Mouse (Mus musculus) lung, embryonic 15.5 days (tissue): ENCODE measurements around the gene Stard8. TPM values are rescaled to one million over a fixed set of nuclear protein-coding genes. Genes with fewer than 3 reads are reported as not detected.

Experiments used
- ATAC-seq: fragments of 200-750 bp; cut with Nextera tagmentation; 2 replicates; pipeline ENCODE4 v1.8.0; 2017; ENCODE audit warnings: moderate number of reproducible peaks, borderline replicate concordance; ENCODE audit not compliant: low FRiP score, low TSS enrichment; ENCODE audit errors: extremely low read depth
- H3K27ac ChIP-seq: fragments of 300-500 bp; sonication (generic); 2 replicates; pipeline ENCODE4 v1.5.1; 2015; ENCODE audit warnings: moderate library complexity, mild to moderate bottlenecking, inconsistent platforms
- H3K27me3 ChIP-seq: fragments of 300-500 bp; sonication (generic); 2 replicates; pipeline ENCODE4 v1.6.1; 2015; ENCODE audit warnings: inconsistent platforms
- H3K36me3 ChIP-seq: fragments of 300-500 bp; sonication (generic); 2 replicates; pipeline ENCODE4 v1.6.1; 2015; ENCODE audit warnings: inconsistent platforms
- H3K4me1 ChIP-seq: fragments of 300-500 bp; sonication (generic); 2 replicates; pipeline ENCODE4 v1.6.1; 2015; ENCODE audit warnings: inconsistent platforms
- H3K4me2 ChIP-seq: fragments of 300-500 bp; sonication (generic); 2 replicates; pipeline ENCODE4 v1.6.1; 2015; ENCODE audit warnings: inconsistent platforms, mild to moderate bottlenecking, moderate library complexity
- H3K4me3 ChIP-seq: fragments of 300-500 bp; sonication (generic); 2 replicates; pipeline ENCODE4 v1.5.1; 2015; ENCODE audit warnings: mild to moderate bottlenecking, inconsistent platforms
- H3K9ac ChIP-seq: fragments of 300-500 bp; sonication (generic); 2 replicates; pipeline ENCODE4 v1.6.1; 2015; ENCODE audit warnings: inconsistent platforms
- H3K9me3 ChIP-seq: fragments of 300-500 bp; sonication (generic); 2 replicates; pipeline ENCODE4 v1.6.1; 2016; ENCODE audit warnings: inconsistent platforms
- WGBS: fragments of 180-500 bp; shearing (Covaris S2); methylation state at CpG from one replicate; pipeline ENCODE4 v1.1.7; 2015; 5-methylcytosine and 5-hydroxymethylcytosine counted together
- polyA plus RNA-seq: library from polyadenylated mRNA; unstranded; fragments of >200 nt; fragmentation: Nextera tagmentation; extraction: Ambion mirVana; gene quantifications from 2 replicates; pipeline ENCODE4 v1.2.1, GENCODE M21; 2015

Gene Stard8
- polyA plus RNA-seq, 1 experiment from 2014 or later, result 16.7 TPM

DNA sequence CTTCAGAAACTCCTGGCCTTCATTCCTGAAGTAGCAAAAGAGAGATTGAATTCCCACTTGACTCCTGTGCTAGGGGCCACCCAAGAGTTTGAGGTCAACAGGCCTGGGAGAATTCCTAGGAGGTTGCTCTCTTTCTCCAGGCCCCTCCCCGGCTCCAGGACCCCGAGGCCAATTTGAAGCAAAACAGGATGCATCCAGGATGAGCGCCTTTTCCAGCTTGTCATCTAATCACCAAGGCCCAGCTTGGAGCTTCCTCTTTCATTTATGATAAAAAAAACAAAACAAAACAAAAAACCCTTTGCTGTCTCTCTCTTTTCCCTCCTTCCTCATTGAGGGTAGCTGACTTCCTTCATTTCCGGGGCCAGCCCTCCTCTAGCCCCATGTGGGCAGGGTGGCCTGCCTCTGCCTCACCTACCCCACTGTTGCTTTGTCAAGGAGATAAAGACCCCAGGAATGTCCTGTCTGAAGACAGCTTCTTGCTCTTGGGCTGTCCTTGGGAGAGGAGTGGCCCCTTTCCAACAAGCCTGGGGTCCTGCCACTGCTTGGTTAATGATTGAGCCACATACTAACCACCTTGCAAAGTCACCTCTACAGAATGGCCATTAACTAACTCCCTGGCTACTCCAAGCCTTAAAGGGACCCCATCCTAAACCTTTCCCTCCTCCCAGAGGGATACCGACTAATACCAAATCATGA lies 43.5 kb downstream of the Stard8 start:
- H3K9ac ChIP-seq, result no peak overlapping the region
- WGBS, result 36% methylated on average over 5 of the region's 5 CpGs

DNA sequence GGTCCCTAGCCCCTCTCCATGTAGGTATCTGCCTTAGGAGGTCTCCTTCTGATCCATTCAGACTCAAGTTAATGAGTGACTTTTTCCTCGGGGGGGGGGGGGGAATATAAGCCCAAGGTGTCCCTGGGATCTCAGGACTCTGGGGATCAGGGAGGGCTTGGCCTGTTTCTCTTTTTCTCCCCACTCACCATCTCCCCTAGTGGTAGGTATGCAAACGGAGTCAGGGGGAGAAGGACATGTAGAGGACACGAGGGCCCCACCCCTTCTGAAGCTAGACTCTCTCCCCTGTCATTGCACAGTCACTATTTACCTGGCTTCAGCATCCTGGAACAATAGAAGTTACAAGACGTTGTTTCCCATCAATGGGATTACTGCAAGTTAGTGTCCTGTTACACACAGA lies 45.1 kb downstream of the Stard8 start:
- peaks cover 19% of the 10 kb centered on the region for H3K4me1 ChIP-seq
- H3K27ac ChIP-seq, result 0 out of 2 replicates have a peak overlapping the region, but pooled peaks have one; percentile 33
- H3K9me3 ChIP-seq, result no peaks in the 10 kb centered on the region
- 43% methylated on average over 4 of the region's 4 CpGs for WGBS
- no peak overlapping the region for H3K9ac ChIP-seq
- no peak for ATAC-seq
- no peaks in the 10 kb centered on the region for H3K36me3 ChIP-seq
- H3K4me2 ChIP-seq, result no peak overlapping the region
- peaks cover 23% of the 10 kb centered on the region for H3K27me3 ChIP-seq
- no peak overlapping the region for H3K4me3 ChIP-seq

More for the DNA sequence above, 43.5 kb downstream of the Stard8 start:
- ATAC-seq, result no peak
- H3K4me3 ChIP-seq, result no peak overlapping the region
- H3K27ac ChIP-seq, result peak overlapping the region; percentile 67
- H3K4me2 ChIP-seq, result no peak overlapping the region
- H3K27me3 ChIP-seq, result peaks cover 23% of the 10 kb centered on the region
- no peaks in the 10 kb centered on the region for H3K9me3 ChIP-seq
- no peaks in the 10 kb centered on the region for H3K36me3 ChIP-seq
- peaks cover 13% of the 10 kb centered on the region for H3K4me1 ChIP-seq

DNA sequence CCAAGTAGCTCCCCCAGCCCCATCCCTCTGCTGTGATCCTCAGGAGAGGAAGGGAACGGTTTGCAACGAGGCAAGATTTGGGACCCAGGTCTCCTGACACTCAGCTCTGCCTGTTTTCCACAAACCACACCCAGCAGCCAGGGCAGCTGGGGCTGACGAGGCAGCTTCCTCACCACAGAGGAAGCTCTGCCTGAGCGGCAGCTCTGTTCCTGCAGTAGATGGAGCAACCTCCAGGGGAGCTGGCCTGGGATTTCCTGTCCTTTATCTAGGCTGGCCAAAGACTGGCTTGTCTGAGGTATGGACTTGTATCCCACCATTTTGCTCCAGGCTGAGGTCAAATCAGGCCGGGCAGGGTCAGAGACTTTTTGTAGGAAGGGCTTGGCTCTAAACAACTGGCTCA lies 46.2 kb downstream of the Stard8 start:
- Histone ChIP-seq H3K4me1 (peaks cover 16% of the 10 kb centered on the region), H3K4me2 (no peak overlapping the region), H3K9me3 (no peaks in the 10 kb centered on the region), H3K9ac (no peak overlapping the region), H3K27me3 (peaks cover 14% of the 10 kb centered on the region), H3K36me3 (no peaks in the 10 kb centered on the region), H3K4me3 (no peak overlapping the region), H3K27ac (peak overlapping the region; percentile 33; the same call in 1 of the 2 replicates)
- 36% methylated on average over 5 of the region's 5 CpGs for WGBS
- ATAC-seq, result no peak

DNA sequence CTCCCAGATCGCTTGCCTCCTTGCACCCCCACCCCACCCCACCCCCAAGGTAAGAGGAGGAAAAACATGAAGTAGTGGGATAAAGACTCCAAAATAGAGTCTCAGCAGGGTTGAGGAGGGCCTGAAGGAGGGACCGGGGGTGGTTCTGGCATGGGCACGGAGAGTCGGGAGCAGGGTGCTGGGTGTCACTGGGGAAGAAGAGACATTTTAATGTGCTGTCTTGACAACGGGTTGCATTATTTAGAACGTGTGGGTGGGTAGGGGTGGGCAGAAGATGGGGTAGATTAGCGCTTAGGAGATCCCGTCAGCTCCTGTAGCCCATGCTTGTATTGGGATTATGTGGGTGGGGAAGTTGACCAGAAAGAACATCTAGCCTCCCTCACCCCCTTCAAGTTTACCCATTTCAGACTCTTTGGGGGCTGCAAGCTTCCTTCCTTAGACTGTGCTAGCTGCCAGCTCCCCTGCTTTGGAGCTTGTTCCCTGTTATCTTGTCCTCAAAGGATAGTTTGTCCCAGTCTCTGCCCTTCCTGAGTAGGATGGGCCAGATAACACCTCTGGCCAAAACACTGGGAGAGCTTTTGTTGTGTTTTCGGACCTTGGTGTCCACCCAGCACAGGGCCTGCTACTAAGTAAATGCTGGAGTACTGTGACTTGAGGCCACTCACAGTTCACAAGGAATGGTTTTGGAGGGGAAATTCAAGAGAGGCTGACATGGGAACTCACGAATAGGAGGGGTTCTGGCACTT lies 47.9 kb downstream of the Stard8 start:
- ATAC-seq, result no peak
- Histone ChIP-seq H3K9ac (no peak overlapping the region), H3K36me3 (no peaks in the 10 kb centered on the region), H3K27ac (0 out of 2 replicates have a peak overlapping the region, but pooled peaks have one; percentile 37), H3K27me3 (no peaks in the 10 kb centered on the region), H3K4me2 (no peak overlapping the region), H3K4me1 (peaks cover 15% of the 10 kb centered on the region), H3K4me3 (no peak overlapping the region), H3K9me3 (no peaks in the 10 kb centered on the region)
- WGBS, result 70% methylated on average over 10 of the region's 10 CpGs

DNA sequence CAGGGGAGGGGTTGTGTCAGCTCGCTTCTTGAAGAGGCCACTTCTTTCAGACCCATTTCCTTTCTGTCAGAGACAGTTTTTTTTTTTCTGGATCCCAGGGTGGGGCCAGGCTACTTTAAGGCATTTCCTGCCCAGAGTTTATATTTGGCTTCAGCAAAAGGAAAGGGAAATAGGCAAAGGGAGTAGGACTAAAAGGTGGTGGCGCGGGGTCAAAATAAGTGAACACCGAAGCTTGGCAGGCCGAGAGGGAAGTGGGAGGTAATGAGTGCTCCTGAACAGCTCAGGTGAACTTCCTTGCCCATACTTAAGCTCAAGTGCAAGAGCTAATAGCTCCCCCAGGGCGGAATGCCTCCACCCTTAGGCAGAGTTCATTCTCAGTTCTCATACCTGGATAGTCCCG lies 49.2 kb downstream of the Stard8 start:
- ATAC-seq, result peak; percentile 47
- H3K27me3 ChIP-seq, result no peaks in the 10 kb centered on the region
- H3K4me2 ChIP-seq, result no peak overlapping the region
- peak overlapping the region; percentile 37; the same call in 1 of the 2 replicates for H3K27ac ChIP-seq
- no peak overlapping the region for H3K4me3 ChIP-seq
- no peaks in the 10 kb centered on the region for H3K9me3 ChIP-seq
- peaks cover 6% of the 10 kb centered on the region for H3K4me1 ChIP-seq
- no peaks in the 10 kb centered on the region for H3K36me3 ChIP-seq
- H3K9ac ChIP-seq, result no peak overlapping the region
- 44% methylated on average over 7 of the region's 7 CpGs for WGBS

DNA sequence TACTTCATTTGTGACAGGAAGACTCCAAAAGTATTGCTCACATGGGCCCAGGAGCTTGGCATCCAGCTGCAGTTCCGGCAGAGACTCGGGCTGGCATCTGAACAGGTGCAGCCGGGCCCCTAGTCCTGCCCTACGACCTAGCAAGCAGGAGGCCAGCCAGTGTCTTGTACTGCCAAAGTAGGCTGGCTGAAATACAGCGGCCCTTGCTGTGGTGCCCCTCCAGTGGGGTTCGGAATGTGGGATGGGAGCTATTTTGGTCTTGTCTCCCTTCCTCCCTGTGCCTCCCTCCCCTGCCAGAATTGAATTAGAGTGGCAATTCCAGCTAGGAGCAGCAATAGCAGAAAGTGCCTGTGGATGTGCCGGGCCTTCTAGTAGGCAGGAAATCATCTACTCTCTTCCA lies 51.5 kb downstream of the Stard8 start:
- peaks cover 6% of the 10 kb centered on the region for H3K4me1 ChIP-seq
- no peaks in the 10 kb centered on the region for H3K9me3 ChIP-seq
- no peak for ATAC-seq
- no peaks in the 10 kb centered on the region for H3K27me3 ChIP-seq
- H3K36me3 ChIP-seq, result no peaks in the 10 kb centered on the region
- H3K4me2 ChIP-seq, result no peak overlapping the region
- H3K4me3 ChIP-seq, result no peak overlapping the region
- no peak overlapping the region for H3K27ac ChIP-seq
- no peak overlapping the region for H3K9ac ChIP-seq
- 71% methylated on average over 7 of the region's 7 CpGs for WGBS

DNA sequence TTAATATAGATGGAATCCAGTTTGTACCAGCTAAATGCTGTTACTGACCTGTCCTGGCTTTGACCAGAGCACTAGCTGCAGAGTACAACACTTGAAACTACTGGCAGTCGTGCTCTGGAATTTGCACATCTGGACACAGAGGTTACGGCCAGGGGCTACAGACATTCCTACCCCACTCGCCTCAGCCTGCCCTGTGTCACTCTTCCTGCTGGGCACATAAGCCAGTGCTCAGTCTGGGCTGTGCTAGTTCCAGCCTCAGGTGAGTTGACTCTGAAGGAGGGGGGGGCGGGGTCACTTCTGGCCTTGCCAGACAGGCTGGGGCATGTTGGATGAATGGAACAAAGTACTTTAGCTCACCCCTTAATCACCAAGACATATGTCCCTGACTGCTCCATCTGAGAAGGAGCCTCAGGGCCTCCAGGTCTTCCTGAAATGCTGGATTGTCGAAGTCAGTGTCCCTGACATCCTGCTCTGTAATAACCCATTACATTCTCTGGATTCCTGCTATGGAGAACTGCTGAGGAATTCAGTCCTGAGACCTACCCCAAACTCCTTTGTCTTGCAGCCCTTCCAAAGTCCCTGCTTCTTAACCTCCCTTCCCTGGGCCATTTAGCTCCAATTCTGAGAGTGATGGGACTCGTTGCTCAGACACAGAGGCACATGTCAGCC lies 54.9 kb downstream of the Stard8 start:
- ATAC-seq, result no peak
- Histone ChIP-seq H3K36me3 (no peaks in the 10 kb centered on the region), H3K4me3 (no peak overlapping the region), H3K9me3 (no peaks in the 10 kb centered on the region), H3K9ac (no peak overlapping the region), H3K27me3 (no peaks in the 10 kb centered on the region), H3K4me1 (no peaks in the 10 kb centered on the region), H3K4me2 (no peak overlapping the region), H3K27ac (no peak overlapping the region)
- WGBS, result 53% methylated on average over 6 of the region's 6 CpGs

DNA sequence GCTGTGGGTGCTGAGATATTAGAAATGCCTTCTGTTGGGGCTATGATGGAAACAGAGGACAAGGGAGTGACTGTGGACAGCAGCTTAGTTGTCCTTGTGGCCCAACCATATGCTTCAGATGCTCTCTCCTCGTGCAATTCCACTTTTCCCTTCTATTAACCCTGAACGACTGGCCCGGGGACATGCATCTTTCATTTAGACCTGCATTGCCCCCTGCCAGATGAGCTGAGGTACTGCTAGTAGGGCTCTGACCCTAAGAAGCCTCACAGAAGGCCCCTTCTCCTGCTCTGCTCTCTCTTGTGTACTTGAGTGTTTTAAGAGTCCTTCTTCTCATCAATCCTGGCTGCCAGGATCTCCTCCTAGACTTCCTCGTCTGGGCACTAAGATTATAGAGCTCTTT lies 56.1 kb downstream of the Stard8 start:
- H3K9ac ChIP-seq, result no peak overlapping the region
- no peak overlapping the region for H3K27ac ChIP-seq
- H3K4me1 ChIP-seq, result no peaks in the 10 kb centered on the region
- H3K9me3 ChIP-seq, result no peaks in the 10 kb centered on the region
- no peaks in the 10 kb centered on the region for H3K27me3 ChIP-seq
- H3K4me2 ChIP-seq, result no peak overlapping the region
- 19% methylated on average over 4 of the region's 4 CpGs for WGBS
- no peaks in the 10 kb centered on the region for H3K36me3 ChIP-seq
- no peak for ATAC-seq
- no peak overlapping the region for H3K4me3 ChIP-seq

DNA sequence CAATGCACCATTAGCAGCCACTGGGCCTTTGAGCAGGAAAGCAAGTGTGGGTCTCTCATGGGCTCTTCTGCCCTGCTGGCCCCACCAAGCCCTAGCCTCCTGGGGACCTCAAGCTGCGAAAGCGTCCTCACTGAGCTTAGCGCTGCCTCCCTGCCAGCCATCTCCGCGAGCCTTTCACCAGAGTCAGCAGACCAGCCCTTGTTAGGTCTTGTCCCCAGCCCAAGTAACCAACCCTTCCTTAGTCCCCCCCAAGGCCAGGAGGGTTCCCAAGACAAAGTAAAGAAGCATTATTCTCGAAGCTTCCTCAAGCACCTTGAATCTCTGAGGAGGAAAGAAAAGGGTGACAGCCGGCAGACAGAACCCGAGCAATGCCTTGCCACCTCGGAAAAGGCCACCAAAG lies 62.5 kb downstream of the Stard8 start:
- H3K36me3 ChIP-seq, result no peaks in the 10 kb centered on the region
- H3K4me3 ChIP-seq, result no peak overlapping the region
- WGBS, result 86% methylated on average over 9 of the region's 9 CpGs
- no peak overlapping the region for H3K9ac ChIP-seq
- no peak overlapping the region for H3K27ac ChIP-seq
- no peak overlapping the region for H3K4me2 ChIP-seq
- ATAC-seq, result no peak
- H3K27me3 ChIP-seq, result 0 out of 2 replicates have a peak, but pooled peaks cover 3% of the 10 kb centered on the region
- H3K9me3 ChIP-seq, result no peaks in the 10 kb centered on the region
- H3K4me1 ChIP-seq, result no peaks in the 10 kb centered on the region

DNA sequence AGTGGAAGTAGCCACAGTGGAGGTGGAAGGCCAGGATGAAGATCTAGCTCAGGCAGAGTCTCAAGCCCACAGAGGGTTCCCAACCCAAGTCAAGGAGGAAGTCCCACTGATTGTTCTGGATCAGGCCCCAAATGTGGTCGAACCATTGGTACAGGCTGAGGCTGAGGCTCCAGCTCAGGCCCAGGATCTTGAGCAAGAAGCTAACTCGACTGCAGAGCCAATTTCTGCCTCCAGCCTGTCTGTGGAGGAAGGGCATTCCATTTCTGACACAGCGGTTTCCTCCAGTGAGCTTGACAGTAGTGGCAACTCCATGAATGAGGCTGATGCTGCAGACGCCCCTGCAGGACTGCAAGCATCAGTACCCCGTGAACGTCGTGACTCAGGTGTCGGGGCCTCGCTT lies 63.5 kb downstream of the Stard8 start:
- 80% methylated on average over 9 of the region's 9 CpGs for WGBS
- no peak overlapping the region for H3K9ac ChIP-seq

DNA sequence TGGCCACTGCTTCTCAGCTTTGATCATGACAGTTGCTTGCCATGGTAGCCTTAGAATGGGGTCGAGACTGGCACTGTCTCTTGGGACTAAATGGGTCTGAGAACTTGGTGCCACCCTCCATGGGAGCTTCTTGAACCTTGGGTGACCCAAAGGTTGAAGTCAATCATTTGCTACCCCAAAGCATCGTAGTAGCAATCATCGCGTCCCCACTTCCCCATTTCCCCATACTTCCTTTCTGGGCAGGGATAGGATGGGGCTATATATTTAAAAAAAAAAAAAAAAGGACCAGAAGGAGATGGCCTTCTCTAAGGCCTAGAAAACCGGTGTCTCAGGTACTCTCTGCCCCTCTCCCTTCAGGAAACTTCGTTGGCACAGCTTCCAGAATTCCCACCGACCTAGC lies 64.2 kb downstream of the Stard8 start:
- no peak overlapping the region for H3K4me3 ChIP-seq
- no peaks in the 10 kb centered on the region for H3K4me1 ChIP-seq
- peaks cover 3% of the 10 kb centered on the region; the same call in 1 of the 2 replicates for H3K27me3 ChIP-seq
- H3K4me2 ChIP-seq, result no peak overlapping the region
- ATAC-seq, result no peak
- H3K36me3 ChIP-seq, result no peaks in the 10 kb centered on the region
- H3K9ac ChIP-seq, result no peak overlapping the region
- H3K27ac ChIP-seq, result 0 out of 2 replicates have a peak overlapping the region, but pooled peaks have one; percentile 4
- no peaks in the 10 kb centered on the region for H3K9me3 ChIP-seq
- WGBS, result 67% methylated on average over 7 of the region's 7 CpGs

More for the DNA sequence above, 63.5 kb downstream of the Stard8 start:
- H3K36me3 ChIP-seq, result no peaks in the 10 kb centered on the region
- no peaks in the 10 kb centered on the region for H3K4me1 ChIP-seq
- no peaks in the 10 kb centered on the region for H3K9me3 ChIP-seq
- no peak overlapping the region for H3K4me2 ChIP-seq
- no peak overlapping the region for H3K27ac ChIP-seq
- peaks cover 3% of the 10 kb centered on the region; the same call in 1 of the 2 replicates for H3K27me3 ChIP-seq
- no peak overlapping the region for H3K4me3 ChIP-seq
- no peak for ATAC-seq
